Mouse (Mus musculus) forebrain, embryonic 16.5 days (tissue): ENCODE measurements around the gene Ddx19b. TPM values are rescaled to one million over a fixed set of nuclear protein-coding genes. Genes with fewer than 3 reads are reported as not detected.
"Not testable (repeated sequence)": the region's sequence is repeated elsewhere in the genome, so short reads cannot be mapped to it uniquely, and the experiment has no call there.

ENCODE experiments used
- ATAC-seq: fragments of 200-750 bp; cut with Nextera tagmentation; 2 replicates; pipeline ENCODE4 v1.8.0; 2017; ENCODE audit warnings: mild to moderate bottlenecking, moderate library complexity
- H3K27ac ChIP-seq: fragments of 300-500 bp; sonication (generic); 2 replicates; pipeline ENCODE4 v1.5.1; 2014; ENCODE audit warnings: low read length, control low read depth
- H3K27me3 ChIP-seq: fragments of 300-500 bp; sonication (generic); replicated peaks from 2 replicates; pipeline ENCODE4 v1.6.1; 2014; ENCODE audit warnings: low read length; ENCODE audit not compliant: control insufficient read depth, insufficient read depth
- H3K36me3 ChIP-seq: fragments of 300-500 bp; sonication (generic); 2 replicates; pipeline ENCODE4 v1.6.1; 2014; ENCODE audit not compliant: control insufficient read depth, insufficient read depth
- H3K4me1 ChIP-seq: fragments of 300-500 bp; sonication (generic); replicated peaks from 2 replicates; pipeline ENCODE4 v1.6.1; 2014; ENCODE audit warnings: low read length; ENCODE audit not compliant: control insufficient read depth, insufficient read depth
- H3K4me2 ChIP-seq: fragments of 300-500 bp; sonication (generic); 2 replicates; pipeline ENCODE4 v1.6.1; 2014; ENCODE audit warnings: mild to moderate bottlenecking, low read length, control low read depth
- H3K4me3 ChIP-seq: fragments of 300-500 bp; sonication (generic); replicated peaks from 2 replicates; pipeline ENCODE4 v1.5.1; 2014; ENCODE audit warnings: mild to moderate bottlenecking, low read length, control low read depth
- H3K9ac ChIP-seq: fragments of 300-500 bp; sonication (generic); replicated peaks from 2 replicates; pipeline ENCODE4 v1.6.1; 2014; ENCODE audit warnings: low read depth, low read length, control low read depth
- H3K9me3 ChIP-seq: fragments of 300-500 bp; sonication (generic); 2 replicates; pipeline ENCODE4 v1.6.1; 2016; ENCODE audit warnings: low read length; ENCODE audit not compliant: control insufficient read depth
- WGBS: fragments of 180-500 bp; shearing (Covaris S2); extraction: QIAGEN DNeasy Blood & Tissue Kit; methylation state at CpG from one replicate; pipeline ENCODE4 v1.1.7; 2014; 5-methylcytosine and 5-hydroxymethylcytosine counted together
- microRNA-seq: library from miRNA; unstranded; fragments of <30 nt; microRNA quantifications from one replicate; pipeline ENCODE4, GENCODE M21; 2017
- polyA plus RNA-seq: library from polyadenylated mRNA; unstranded; fragments of >200 nt; fragmentation: Nextera tagmentation; extraction: Ambion mirVana; gene quantifications from 2 replicates; pipeline ENCODE4 v1.2.1, GENCODE M21; 2015

Ddx19b gene
- polyA plus RNA-seq, 1 experiment from 2014 or later, result 10.2 TPM

DNA sequence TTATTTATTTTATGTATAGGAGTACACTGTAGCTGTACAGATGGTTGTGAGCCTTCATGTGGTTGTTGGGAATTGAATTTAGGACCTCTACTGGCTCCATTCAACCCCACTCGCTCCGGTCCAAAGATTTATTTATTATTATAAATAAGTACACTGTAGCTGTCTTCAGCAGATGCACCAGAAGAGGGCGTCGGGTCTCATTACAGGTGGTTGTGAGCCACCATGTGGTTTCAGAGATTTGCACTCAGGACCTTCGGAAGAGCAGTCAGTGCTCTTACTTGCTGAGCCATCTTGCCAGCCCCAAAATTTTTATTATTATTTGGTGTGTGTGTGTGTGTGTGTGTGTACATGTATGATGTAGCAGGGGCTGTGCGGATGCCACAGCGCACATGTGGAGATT lies 73.0 kb downstream of the Ddx19b start:
- ATAC-seq, H3K9me3 ChIP-seq, H3K27ac ChIP-seq, H3K27me3 ChIP-seq, H3K9ac ChIP-seq, H3K4me3 ChIP-seq, H3K4me1 ChIP-seq, H3K36me3 ChIP-seq, H3K4me2 ChIP-seq: not testable (repeated sequence)
- WGBS, result 94% methylated on average over 7 of the region's 7 CpGs

DNA sequence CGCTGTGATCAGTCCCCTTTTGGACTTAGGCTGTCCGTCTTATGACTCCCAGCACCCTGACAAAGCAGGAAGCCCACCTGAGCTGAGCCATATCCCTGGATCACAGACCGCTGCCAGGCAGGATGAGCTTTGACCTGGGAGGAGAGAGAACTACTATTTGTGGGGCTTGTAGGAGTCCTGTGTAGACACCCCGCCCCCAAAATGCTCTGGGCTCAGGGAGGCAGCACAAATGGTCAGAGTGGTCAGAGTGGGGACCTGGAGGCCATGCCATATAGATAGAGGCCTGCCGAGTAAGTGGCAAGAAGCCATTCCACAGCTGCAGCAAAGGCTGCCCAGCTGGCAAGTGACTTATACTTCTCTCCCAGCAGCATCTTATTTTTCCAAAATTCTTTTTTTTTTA lies 73.4 kb downstream of the Ddx19b start:
- WGBS, result 88% methylated on average over 5 of the region's 5 CpGs
- Histone ChIP-seq H3K36me3 (peaks cover 6% of the 10 kb centered on the region; the same call in 1 of the 2 replicates), H3K4me2 (no peak overlapping the region), H3K27me3 (no peaks in the 10 kb centered on the region), H3K9me3 (no peaks in the 10 kb centered on the region), H3K27ac (no peak overlapping the region), H3K4me1 (no peaks in the 10 kb centered on the region), H3K9ac (no peak overlapping the region), H3K4me3 (no peak overlapping the region)
- ATAC-seq, result no peak

DNA sequence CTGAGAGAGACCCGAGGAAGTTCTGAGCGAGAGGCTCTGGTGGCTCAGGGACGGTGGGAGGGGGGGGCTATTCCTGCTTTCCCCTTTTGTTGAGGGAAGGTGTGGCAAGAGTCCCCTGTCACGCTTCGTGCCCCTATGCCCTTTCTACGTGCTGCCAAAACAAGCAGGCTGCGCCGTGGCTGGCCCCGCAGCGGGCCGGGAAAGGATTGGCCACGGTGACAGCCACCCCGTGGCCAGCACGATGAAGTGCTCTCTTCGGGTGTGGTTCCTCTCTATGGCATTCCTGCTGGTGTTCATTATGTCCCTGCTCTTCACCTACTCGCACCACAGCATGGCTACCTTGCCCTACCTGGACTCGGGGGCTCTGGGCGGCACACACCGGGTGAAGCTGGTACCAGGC lies 74.1 kb downstream of the Ddx19b start:
- Histone ChIP-seq H3K27me3 (no peaks in the 10 kb centered on the region), H3K4me1 (no peaks in the 10 kb centered on the region), H3K9me3 (no peaks in the 10 kb centered on the region), H3K27ac (no peak overlapping the region), H3K36me3 (peaks cover 6% of the 10 kb centered on the region; the same call in 1 of the 2 replicates), H3K4me2 (no peak overlapping the region), H3K4me3 (no peak overlapping the region), H3K9ac (no peak overlapping the region)
- 93% methylated on average over 19 of the region's 19 CpGs for WGBS
- no peak for ATAC-seq

DNA sequence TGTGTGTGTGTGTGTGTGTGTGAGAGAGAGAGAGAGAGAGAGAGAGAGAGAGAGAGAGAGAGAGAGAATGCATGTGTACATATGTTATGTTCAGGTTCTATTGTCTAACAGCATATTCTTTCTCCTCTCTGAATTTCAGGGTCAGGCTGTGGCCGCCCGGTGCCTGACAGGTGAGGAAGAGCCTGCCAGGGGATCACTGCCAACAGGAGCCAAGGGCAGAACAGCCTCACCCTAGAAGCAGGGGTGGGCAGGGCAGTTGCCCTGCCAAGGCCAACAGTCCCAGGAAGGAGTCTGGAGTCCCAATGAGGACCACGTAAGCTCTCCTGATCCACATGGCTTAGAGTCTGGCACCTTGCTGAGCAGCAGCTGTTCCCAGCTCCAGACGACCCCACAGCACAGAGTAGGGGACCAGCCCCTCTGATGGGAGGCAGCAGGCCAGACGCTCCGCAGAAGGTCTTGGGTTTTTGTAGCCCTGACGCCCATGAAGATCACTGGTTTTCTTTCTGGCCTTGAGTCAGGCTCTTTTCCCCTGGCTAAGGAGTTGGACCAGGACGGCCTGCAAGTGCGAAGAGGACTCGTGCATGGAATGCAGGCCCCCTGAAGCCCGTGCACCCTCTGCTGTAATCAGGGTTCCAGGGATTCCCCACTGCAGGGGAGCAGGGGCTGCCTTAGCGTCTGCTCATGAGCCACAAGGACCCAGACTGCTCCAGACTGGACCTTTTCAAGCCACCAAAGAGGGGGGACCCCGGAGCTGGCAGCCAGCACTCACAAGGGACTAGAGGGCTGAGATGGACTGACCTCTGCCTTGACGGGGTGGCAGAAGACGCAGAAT lies 74.7 kb downstream of the Ddx19b start:
- Histone ChIP-seq H3K9ac (no peak overlapping the region), H3K27me3 (no peaks in the 10 kb centered on the region), H3K27ac (no peak overlapping the region), H3K9me3 (no peaks in the 10 kb centered on the region), H3K4me1 (no peaks in the 10 kb centered on the region), H3K36me3 (peaks cover 6% of the 10 kb centered on the region; the same call in 1 of the 2 replicates), H3K4me2 (no peak overlapping the region), H3K4me3 (no peak overlapping the region)
- ATAC-seq, result 0 out of 2 replicates have a peak, but pooled peaks have one; percentile 18
- 85% methylated on average over 15 of the region's 15 CpGs for whole genome bisulfite sequencing

DNA sequence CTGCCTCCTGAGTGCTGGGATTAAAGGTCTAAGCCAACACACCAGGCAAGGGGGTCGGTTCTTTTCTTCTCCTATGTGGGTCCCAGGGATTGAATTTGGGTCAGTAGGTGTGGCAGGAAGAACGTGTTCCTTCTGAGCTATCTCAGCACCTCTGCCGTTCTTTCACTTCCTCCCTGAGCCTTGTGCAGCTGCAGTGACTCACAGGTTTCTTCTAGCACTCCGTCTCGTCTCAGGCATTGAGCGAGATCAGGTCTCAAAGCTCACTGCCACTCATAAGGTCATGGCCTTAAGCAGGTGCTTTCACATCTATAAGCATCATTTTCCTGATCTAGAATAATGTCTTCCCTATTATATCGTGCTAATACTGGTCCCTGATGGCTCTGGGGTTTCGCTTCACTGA lies 76.8 kb downstream of the Ddx19b start:
- WGBS, result 89% methylated on average over 8 of the region's 8 CpGs
- Histone ChIP-seq H3K4me1 (no peaks in the 10 kb centered on the region), H3K27me3 (no peaks in the 10 kb centered on the region), H3K27ac (no peak overlapping the region), H3K9me3 (no peaks in the 10 kb centered on the region), H3K36me3 (peaks cover 6% of the 10 kb centered on the region; the same call in 1 of the 2 replicates), H3K4me3 (no peak overlapping the region), H3K9ac (no peak overlapping the region), H3K4me2 (no peak overlapping the region)
- no peak for ATAC-seq

Small RNAs within 50 kb of the gene (microRNA-seq; reads per million reads assigned to microRNA genes)
- not detected for gene Gm24103
- not detected for gene Mir3473d

Other genes starting within 250 kb of the Ddx19b start
- 5.4 and 5.7 TPM in 2 replicates for gene Il34, start 225.8 kb downstream of the Ddx19b start, polyA plus RNA-seq
- gene Cog4, start 185.2 kb downstream of the Ddx19b start, polyA plus RNA-seq, result 65.0 and 69.3 TPM in 2 replicates
- 124 and 136 TPM in 2 replicates for gene Sf3b3, start 185.0 kb downstream of the Ddx19b start, polyA plus RNA-seq
- 8.2 and 8.4 TPM in 2 replicates for gene Fuk, start 129.3 kb downstream of the Ddx19b start, polyA plus RNA-seq
- gene St3gal2, start 111.8 kb downstream of the Ddx19b start, polyA plus RNA-seq, result 24.7 and 25.2 TPM in 2 replicates
- gene Ddx19a, start 34.0 kb downstream of the Ddx19b start, polyA plus RNA-seq, result 11.7 and 11.9 TPM in 2 replicates
- 72.1 and 80.1 TPM in 2 replicates for gene Aars, start 1.4 kb upstream of the Ddx19b start, polyA plus RNA-seq
- gene Exosc6, start 24.6 kb upstream of the Ddx19b start, polyA plus RNA-seq, result not detected in 2 replicates
- 0.28 and 0.67 TPM in 2 replicates for gene Clec18a, start 60.7 kb upstream of the Ddx19b start, polyA plus RNA-seq
- gene Pdpr, start 62.9 kb upstream of the Ddx19b start, polyA plus RNA-seq, result 13.4 and 14.0 TPM in 2 replicates
- gene Glg1, start 227.5 kb upstream of the Ddx19b start, polyA plus RNA-seq, result 67.0 and 74.7 TPM in 2 replicates